Mouse (Mus musculus): ENCODE data around the gene Cacna2d1. TPM values are rescaled to one million over a fixed set of nuclear protein-coding genes. Genes with fewer than 3 reads are reported as not detected.

Gene Cacna2d1
- polyA plus RNA-seq, 1 experiment = 1.00 TPM

- Histone ChIP-seq H3K27me3 (ENCODE audit: control insufficient read depth, insufficient read depth, low read length) (no peaks in the 10 kb centered on the region), H3K4me1 (replicated peaks; ENCODE audit: control insufficient read depth, insufficient read depth, low read length) (no peaks in the 10 kb centered on the region), H3K36me3 (ENCODE audit: control insufficient read depth, insufficient read depth, low read length) (no peaks in the 10 kb centered on the region), H3K4me3 (ENCODE audit: control insufficient read depth, insufficient read depth, low read length) (no peak overlapping the region), H3K27ac (ENCODE audit: control insufficient read depth, insufficient read depth, low read length) (no peak overlapping the region)
- no peak for DNase-seq
- TF ChIP-seq CTCF (IDR thresholded peaks at IDR 0.05; ENCODE audit: borderline replicate concordance, control insufficient read depth, extremely low read depth, insufficient read depth, low read length, poor library complexity) (no peak), POLR2A (IDR thresholded peaks at IDR 0.05; ENCODE audit: control insufficient read depth, extremely low read depth, insufficient read depth, low read length, poor library complexity) (no peak)
- 91% methylated on average over 3 of the region's 3 CpGs for WGBS
These were observed 484.0 kb downstream of the Cacna2d1 start for GRCm38 (mm10) chr5:16418504-16418903.

Other genes with a start within 250 kb of the Cacna2d1 start
- 0.10 TPM in 1 of 2 replicates, not detected in the other for gene Speer4c, start 220.4 kb upstream of the Cacna2d1 start, polyA plus RNA-seq (2012; rRNA removed)

Measured in thymus, adult 2 months (tissue).